ENCODE assay signal across 9 mouse cellular contexts in the genomic region with DNA sequence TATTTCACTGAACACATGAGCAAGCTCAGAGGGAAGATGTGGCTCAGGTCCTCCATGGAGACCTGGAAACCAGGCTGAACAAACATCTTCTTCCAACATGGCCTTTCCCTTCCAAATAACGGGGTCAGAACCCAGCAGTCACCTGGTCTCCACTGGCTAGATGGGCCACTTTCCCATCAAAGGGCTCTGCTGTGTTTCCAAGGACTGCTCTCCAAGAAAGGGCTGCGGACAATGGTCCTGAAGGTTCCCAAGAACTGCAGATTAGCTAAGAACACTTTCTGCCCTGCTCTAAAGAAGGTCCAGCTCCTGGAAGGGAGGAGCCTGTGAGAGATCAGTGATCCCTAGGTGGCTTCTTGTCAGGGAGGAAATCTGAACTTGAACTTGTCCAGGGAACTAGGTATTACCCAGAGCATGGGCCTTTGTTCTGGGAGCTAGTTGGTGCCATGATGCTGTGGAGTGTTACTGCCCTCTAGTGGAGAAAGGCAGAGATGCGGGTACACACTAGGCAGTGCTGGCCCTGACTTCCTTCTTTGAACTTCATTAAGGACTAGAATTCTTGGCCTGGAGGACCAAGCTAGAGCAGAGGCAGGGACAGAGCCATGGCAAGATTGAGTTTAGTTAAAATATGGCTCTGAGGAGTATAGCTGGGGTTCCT. TPM values are rescaled to one million over a fixed set of nuclear protein-coding genes. Genes with fewer than 3 reads are reported as not detected.
DNase-seq lines count a peak whose midpoint lies in the region; ATAC-seq and TF ChIP-seq lines count a peak whose summit lies in the region.
"Had no signal": no experiment of that assay in that cellular context is flagged by ENCODE, and none has a peak within 500 bp of the region (broad histone marks: within the 10 kb centered on the region; RNA-seq: fewer than 3 reads in every experiment).

No protein-coding gene starts in this region.

- no peaks in the 10 kb centered on the region for H3K9me3 ChIP-seq in forebrain, postnatal 0 days (ENCODE audit: low read length)
- no peaks in the 10 kb centered on the region for H3K9me3 ChIP-seq in lung, embryonic 14.5 days (ENCODE audit: low read depth, low read length)

- no peaks in the 10 kb centered on the region for H3K27me3 ChIP-seq in cerebellum, adult 2 months (ENCODE audit: control insufficient read depth, insufficient read depth, low read length)
- H3K27me3 ChIP-seq in forebrain, postnatal 0 days (ENCODE audit: insufficient read depth, low read length): no peaks in the 10 kb centered on the region
- no peaks in the 10 kb centered on the region for H3K27me3 ChIP-seq in lung, embryonic 14.5 days (ENCODE audit: insufficient read depth, low read length)
- no peaks in the 10 kb centered on the region for H3K27me3 ChIP-seq in thymus, adult 2 months (ENCODE audit: control insufficient read depth, insufficient read depth, low read length)

- TF ChIP-seq POLR2A in cerebellum, adult 2 months (IDR thresholded peaks at IDR 0.05; ENCODE audit: borderline replicate concordance, insufficient read depth, low read length): no peak
- TF ChIP-seq POLR2A in thymus, adult 2 months (IDR thresholded peaks at IDR 0.05; ENCODE audit: control insufficient read depth, extremely low read depth, insufficient read depth, low read length, poor library complexity): no peak

- no peak overlapping the region for H3K27ac ChIP-seq in cerebellum, adult 2 months (ENCODE audit: insufficient read depth, low read length)
- no peak overlapping the region for H3K27ac ChIP-seq in forebrain, postnatal 0 days (ENCODE audit: low read depth, low read length)
- no peak overlapping the region for H3K27ac ChIP-seq in layer of hippocampus, adult 2 months
- no peak overlapping the region for H3K27ac ChIP-seq in lung, embryonic 14.5 days (ENCODE audit: low read depth)
- H3K27ac ChIP-seq in thymus, adult 2 months (ENCODE audit: control insufficient read depth, insufficient read depth, low read length): no peak overlapping the region

- 38% methylated on average over 3 of the region's 3 CpGs for WGBS in cerebellum, adult 2 months
- 38% methylated on average over 3 of the region's 3 CpGs for WGBS in forebrain, postnatal 0 days
- WGBS in lung, embryonic 14.5 days: 33% methylated on average over 3 of the region's 3 CpGs
- 50% methylated on average over 3 of the region's 3 CpGs for WGBS in thymus, adult 2 months

- peak; percentile 98 for ATAC-seq in forebrain, postnatal 0 days
- peak; percentile 95 for ATAC-seq in lung, embryonic 14.5 days (ENCODE audit: insufficient read depth)

- H3K9ac ChIP-seq in forebrain, postnatal 0 days: no peak overlapping the region
- H3K9ac ChIP-seq in lung, embryonic 14.5 days: no peak overlapping the region

- TF ChIP-seq CTCF in cerebellum, adult 2 months (IDR thresholded peaks at IDR 0.05; ENCODE audit: borderline replicate concordance, insufficient read depth, low read depth, low read length): peak; percentile 98
- peak; percentile 99 for TF ChIP-seq CTCF in forebrain, postnatal 0 days (IDR thresholded peaks at IDR 0.05; ENCODE audit: low read depth)
- TF ChIP-seq CTCF in layer of hippocampus, adult 2 months (conservative IDR thresholded peaks at IDR 0.05): peak; percentile 99
- TF ChIP-seq CTCF in lung, embryonic 14.5 days (IDR thresholded peaks at IDR 0.05; ENCODE audit: low read depth): peak; percentile 100
- peak; percentile 46; the same call in 1 of the 2 replicates for TF ChIP-seq CTCF in thymus, adult 2 months (IDR thresholded peaks at IDR 0.05; ENCODE audit: borderline replicate concordance, control insufficient read depth, extremely low read depth, insufficient read depth, low read length, poor library complexity)

- peak; percentile 83 for DNase-seq in MN1 (ENCODE audit: low spot score)
- DNase-seq in cerebellum, adult 2 months: peak; percentile 70 to 77
- peak; percentile 89 for DNase-seq in forebrain, postnatal 0 days
- DNase-seq in heart, postnatal 4 days: peak; percentile 86
- peak; percentile 80 to 87 for DNase-seq in layer of hippocampus, adult 2 months (ENCODE audit: low spot score in 2 of 2)
- DNase-seq in lung, embryonic 14.5 days: peak; percentile 93
- DNase-seq in ovary, postnatal 10 days (ENCODE audit: low spot score): peak; percentile 49
- peak; percentile 72 for DNase-seq in thymus, adult 2 months

- H3K4me1 ChIP-seq in cerebellum, adult 2 months (ENCODE audit: control insufficient read depth, insufficient read depth, low read length): no peaks in the 10 kb centered on the region
- H3K4me1 ChIP-seq in forebrain, postnatal 0 days (ENCODE audit: insufficient read depth): no peaks in the 10 kb centered on the region
- no peaks in the 10 kb centered on the region for H3K4me1 ChIP-seq in lung, embryonic 14.5 days (ENCODE audit: insufficient read depth)
- no peaks in the 10 kb centered on the region for H3K4me1 ChIP-seq in thymus, adult 2 months (replicated peaks; ENCODE audit: control insufficient read depth, insufficient read depth, low read length)

- H3K36me3 ChIP-seq in forebrain, postnatal 0 days (ENCODE audit: insufficient read depth): no peaks in the 10 kb centered on the region
- no peaks in the 10 kb centered on the region for H3K36me3 ChIP-seq in lung, embryonic 14.5 days (ENCODE audit: insufficient read depth)
- H3K36me3 ChIP-seq in thymus, adult 2 months (ENCODE audit: control insufficient read depth, insufficient read depth, low read length): no peaks in the 10 kb centered on the region

- no peak overlapping the region for H3K4me2 ChIP-seq in forebrain, postnatal 0 days (ENCODE audit: low read depth)
- H3K4me2 ChIP-seq in lung, embryonic 14.5 days: no peak overlapping the region

- H3K4me3 ChIP-seq in cerebellum, adult 2 months (replicated peaks; ENCODE audit: insufficient read depth, low read depth, low read length): no peak overlapping the region
- no peak overlapping the region for H3K4me3 ChIP-seq in forebrain, postnatal 0 days (ENCODE audit: low read depth, low read length)
- H3K4me3 ChIP-seq in layer of hippocampus, adult 2 months: no peak overlapping the region
- no peak overlapping the region for H3K4me3 ChIP-seq in lung, embryonic 14.5 days (ENCODE audit: low read depth, low read length)
- H3K4me3 ChIP-seq in thymus, adult 2 months (ENCODE audit: control insufficient read depth, insufficient read depth, low read length): no peak overlapping the region
- H3K4me3 ChIP-seq: myocyte had no signal

RNA-seq across cellular contexts. Expression of gene Sbpl, which starts 5.1 kb away (rescaled TPM):
- polyA plus RNA-seq in cerebellum, adult 2 months (2012; rRNA removed): not detected in 2 replicates
- total RNA-seq in forebrain, postnatal 0 days (2014; rRNA removed): not detected in 2 replicates
- not detected in 2 replicates for polyA plus RNA-seq in forebrain, postnatal 0 days (2015; fragmentation: Nextera tagmentation; extraction: Ambion mirVana)
- not detected for total RNA-seq in heart, postnatal 4 days (2021)
- total RNA-seq in layer of hippocampus, adult 2 months (2021): not detected
- not detected in 2 replicates for polyA plus RNA-seq in lung, embryonic 14.5 days (2014; fragmentation: Nextera tagmentation; extraction: Ambion mirVana)
- 0.88 and 1.6 TPM in 2 replicates for polyA plus RNA-seq in thymus, adult 2 months (2012; rRNA removed)
- polyA plus RNA-seq: myocyte had no signal

RNA-seq across cellular contexts. Expression of gene Sbp, which starts 18.7 kb away (rescaled TPM):
- polyA plus RNA-seq in cerebellum, adult 2 months (2012; rRNA removed): not detected in 2 replicates
- total RNA-seq in forebrain, postnatal 0 days (2014; rRNA removed): not detected in 2 replicates
- not detected in 2 replicates for polyA plus RNA-seq in forebrain, postnatal 0 days (2015; fragmentation: Nextera tagmentation; extraction: Ambion mirVana)
- not detected for total RNA-seq in heart, postnatal 4 days (2021)
- not detected for total RNA-seq in layer of hippocampus, adult 2 months (2021)
- polyA plus RNA-seq in lung, embryonic 14.5 days (2014; fragmentation: Nextera tagmentation; extraction: Ambion mirVana): not detected in 2 replicates
- 0.23 and 0.43 TPM in 2 replicates for polyA plus RNA-seq in thymus, adult 2 months (2012; rRNA removed)
- polyA plus RNA-seq: myocyte had no signal

RNA-seq across cellular contexts. Expression of gene Prss30, which starts 20.2 kb away (rescaled TPM):
- 0.11 and 0.16 TPM in 2 replicates for polyA plus RNA-seq in cerebellum, adult 2 months (2012; rRNA removed)
- 0.19 TPM in 1 of 2 replicates, not detected in the other for total RNA-seq in forebrain, postnatal 0 days (2014; rRNA removed)
- 0.13 and 0.53 TPM in 2 replicates for polyA plus RNA-seq in forebrain, postnatal 0 days (2015; fragmentation: Nextera tagmentation; extraction: Ambion mirVana)
- total RNA-seq in heart, postnatal 4 days (2021): not detected
- under 1 TPM in 1 of 2 experiments, not detected in 1; 0.32 TPM for total RNA-seq in layer of hippocampus, adult 2 months (2021)
- 0.20 TPM in 1 of 2 replicates, not detected in the other for polyA plus RNA-seq in lung, embryonic 14.5 days (2014; fragmentation: Nextera tagmentation; extraction: Ambion mirVana)
- 2.5 and 2.7 TPM in 2 replicates for polyA plus RNA-seq in thymus, adult 2 months (2012; rRNA removed)

RNA-seq across cellular contexts. Expression of gene Prss22, which starts 37.7 kb away (rescaled TPM):
- polyA plus RNA-seq in cerebellum, adult 2 months (2012; rRNA removed): not detected in 2 replicates
- total RNA-seq in forebrain, postnatal 0 days (2014; rRNA removed): not detected in 2 replicates
- polyA plus RNA-seq in forebrain, postnatal 0 days (2015; fragmentation: Nextera tagmentation; extraction: Ambion mirVana): 0.10 TPM in 1 of 2 replicates, not detected in the other
- total RNA-seq in heart, postnatal 4 days (2021): not detected
- not detected for total RNA-seq in layer of hippocampus, adult 2 months (2021)
- 2.1 TPM in 2 replicates for polyA plus RNA-seq in lung, embryonic 14.5 days (2014; fragmentation: Nextera tagmentation; extraction: Ambion mirVana)
- 0.52 and 1.0 TPM in 2 replicates for polyA plus RNA-seq in thymus, adult 2 months (2012; rRNA removed)

RNA-seq across cellular contexts. Expression of gene Dcpp3, which starts 43.0 kb away (rescaled TPM):
- not detected in 2 replicates for polyA plus RNA-seq in cerebellum, adult 2 months (2012; rRNA removed)
- total RNA-seq in forebrain, postnatal 0 days (2014; rRNA removed): not detected in 2 replicates
- polyA plus RNA-seq in forebrain, postnatal 0 days (2015; fragmentation: Nextera tagmentation; extraction: Ambion mirVana): not detected in 2 replicates
- not detected for total RNA-seq in heart, postnatal 4 days (2021)
- total RNA-seq in layer of hippocampus, adult 2 months (2021): not detected
- 2.2 TPM in 2 replicates for polyA plus RNA-seq in lung, embryonic 14.5 days (2014; fragmentation: Nextera tagmentation; extraction: Ambion mirVana)
- 0.34 TPM in 2 replicates for polyA plus RNA-seq in thymus, adult 2 months (2012; rRNA removed)
- polyA plus RNA-seq: myocyte had no signal

Comparison
In these comparisons a context has a peak if more than half of its experiments do, and no peak if none do; other contexts are left out.
1. CTCF ChIP-seq: peak in every context shown above with its lines; median percentile 100 in lung, embryonic 14.5 days; 99 in forebrain, postnatal 0 days; 99 in layer of hippocampus, adult 2 months; 98 in cerebellum, adult 2 months; 46 in thymus, adult 2 months.